Mouse (Mus musculus): ENCODE data around the gene Nrxn3. TPM values are rescaled to one million over a fixed set of nuclear protein-coding genes. Genes with fewer than 3 reads are reported as not detected.

Gene Nrxn3
- polyA plus RNA-seq, 1 experiment from 2014 or later: 1.4 TPM

- Histone ChIP-seq H3K27ac (ENCODE audit: low read length) (no peak overlapping the region), H3K27me3 (replicated peaks; ENCODE audit: control insufficient read depth, insufficient read depth, low read length) (no peaks in the 10 kb centered on the region), H3K9ac (ENCODE audit: low read depth, low read length) (no peak overlapping the region), H3K9me3 (ENCODE audit: control insufficient read depth, low read length) (no peaks in the 10 kb centered on the region), H3K4me1 (ENCODE audit: control insufficient read depth, insufficient read depth, low read length) (no peaks in the 10 kb centered on the region), H3K4me2 (ENCODE audit: low read depth, low read length) (no peak overlapping the region), H3K36me3 (ENCODE audit: control insufficient read depth, insufficient read depth, low read length) (no peaks in the 10 kb centered on the region), H3K4me3 (ENCODE audit: low read length) (no peak overlapping the region)
- ATAC-seq: no peak
- 63% methylated on average over 5 of the region's 5 CpGs for WGBS
Measured at GRCm38 (mm10) chr12:89993273-89993672, 1270.6 kb downstream of the Nrxn3 start.

GRCm38 (mm10) chr12:89995392-89995791 lies 1272.7 kb downstream of the Nrxn3 start:
- H3K27me3 ChIP-seq (replicated peaks; ENCODE audit: control insufficient read depth, insufficient read depth, low read length): no peaks in the 10 kb centered on the region
- H3K4me1 ChIP-seq (ENCODE audit: control insufficient read depth, insufficient read depth, low read length): no peaks in the 10 kb centered on the region
- WGBS: 82% methylated on average over 4 of the region's 4 CpGs
- no peak overlapping the region for H3K27ac ChIP-seq (ENCODE audit: low read length)
- H3K4me3 ChIP-seq (ENCODE audit: low read length): no peak overlapping the region
- no peak for ATAC-seq
- no peak overlapping the region for H3K4me2 ChIP-seq (ENCODE audit: low read depth, low read length)
- no peaks in the 10 kb centered on the region for H3K9me3 ChIP-seq (ENCODE audit: control insufficient read depth, low read length)
- H3K36me3 ChIP-seq (ENCODE audit: control insufficient read depth, insufficient read depth, low read length): no peaks in the 10 kb centered on the region
- H3K9ac ChIP-seq (ENCODE audit: low read depth, low read length): no peak overlapping the region

GRCm38 (mm10) chr12:90010280-90010679 lies 1287.6 kb downstream of the Nrxn3 start:
- 84% methylated on average over 2 of the region's 2 CpGs for WGBS
- Histone ChIP-seq H3K36me3 (ENCODE audit: control insufficient read depth, insufficient read depth, low read length) (no peaks in the 10 kb centered on the region), H3K9me3 (ENCODE audit: control insufficient read depth, low read length) (no peaks in the 10 kb centered on the region), H3K4me3 (ENCODE audit: low read length) (no peak overlapping the region), H3K9ac (ENCODE audit: low read depth, low read length) (no peak overlapping the region), H3K4me2 (ENCODE audit: low read depth, low read length) (no peak overlapping the region), H3K4me1 (ENCODE audit: control insufficient read depth, insufficient read depth, low read length) (no peaks in the 10 kb centered on the region), H3K27me3 (replicated peaks; ENCODE audit: control insufficient read depth, insufficient read depth, low read length) (no peaks in the 10 kb centered on the region), H3K27ac (ENCODE audit: low read length) (no peak overlapping the region)
- no peak for ATAC-seq

GRCm38 (mm10) chr12:90013958-90014357 lies 1291.3 kb downstream of the Nrxn3 start:
- WGBS: 47% methylated on average over 2 of the region's 2 CpGs
- no peaks in the 10 kb centered on the region for H3K36me3 ChIP-seq (ENCODE audit: control insufficient read depth, insufficient read depth, low read length)
- no peaks in the 10 kb centered on the region for H3K4me1 ChIP-seq (ENCODE audit: control insufficient read depth, insufficient read depth, low read length)
- H3K4me3 ChIP-seq (ENCODE audit: low read length): no peak overlapping the region
- H3K4me2 ChIP-seq (ENCODE audit: low read depth, low read length): no peak overlapping the region
- no peak overlapping the region for H3K27ac ChIP-seq (ENCODE audit: low read length)
- no peak overlapping the region for H3K9ac ChIP-seq (ENCODE audit: low read depth, low read length)
- no peaks in the 10 kb centered on the region for H3K27me3 ChIP-seq (replicated peaks; ENCODE audit: control insufficient read depth, insufficient read depth, low read length)
- no peak for ATAC-seq
- no peaks in the 10 kb centered on the region for H3K9me3 ChIP-seq (ENCODE audit: control insufficient read depth, low read length)

GRCm38 (mm10) chr12:90027023-90027422 lies 1304.3 kb downstream of the Nrxn3 start:
- Histone ChIP-seq H3K27me3 (replicated peaks; ENCODE audit: control insufficient read depth, insufficient read depth, low read length) (no peaks in the 10 kb centered on the region), H3K9me3 (ENCODE audit: control insufficient read depth, low read length) (no peaks in the 10 kb centered on the region), H3K27ac (ENCODE audit: low read length) (no peak overlapping the region), H3K36me3 (ENCODE audit: control insufficient read depth, insufficient read depth, low read length) (no peaks in the 10 kb centered on the region), H3K4me1 (ENCODE audit: control insufficient read depth, insufficient read depth, low read length) (no peaks in the 10 kb centered on the region), H3K4me2 (ENCODE audit: low read depth, low read length) (no peak overlapping the region), H3K4me3 (ENCODE audit: low read length) (no peak overlapping the region), H3K9ac (ENCODE audit: low read depth, low read length) (no peak overlapping the region)
- no peak for ATAC-seq
- 60% methylated on average over 3 of the region's 3 CpGs for WGBS

GRCm38 (mm10) chr12:90041038-90041437 lies 1318.4 kb downstream of the Nrxn3 start:
- H3K4me3 ChIP-seq (ENCODE audit: low read length): no peak overlapping the region
- no peak overlapping the region for H3K4me2 ChIP-seq (ENCODE audit: low read depth, low read length)
- no peaks in the 10 kb centered on the region for H3K4me1 ChIP-seq (ENCODE audit: control insufficient read depth, insufficient read depth, low read length)
- H3K27ac ChIP-seq (ENCODE audit: low read length): no peak overlapping the region
- 56% methylated on average over 1 of the region's 1 CpGs for WGBS
- H3K9me3 ChIP-seq (ENCODE audit: control insufficient read depth, low read length): no peaks in the 10 kb centered on the region
- no peaks in the 10 kb centered on the region for H3K36me3 ChIP-seq (ENCODE audit: control insufficient read depth, insufficient read depth, low read length)
- H3K27me3 ChIP-seq (replicated peaks; ENCODE audit: control insufficient read depth, insufficient read depth, low read length): no peaks in the 10 kb centered on the region
- ATAC-seq: no peak
- H3K9ac ChIP-seq (ENCODE audit: low read depth, low read length): no peak overlapping the region

- no peak overlapping the region for H3K4me3 ChIP-seq (ENCODE audit: low read length)
- no peaks in the 10 kb centered on the region for H3K36me3 ChIP-seq (ENCODE audit: control insufficient read depth, insufficient read depth, low read length)
- H3K27me3 ChIP-seq (replicated peaks; ENCODE audit: control insufficient read depth, insufficient read depth, low read length): no peaks in the 10 kb centered on the region
- H3K9me3 ChIP-seq (ENCODE audit: control insufficient read depth, low read length): no peaks in the 10 kb centered on the region
- H3K9ac ChIP-seq (ENCODE audit: low read depth, low read length): no peak overlapping the region
- H3K4me2 ChIP-seq (ENCODE audit: low read depth, low read length): no peak overlapping the region
- no peaks in the 10 kb centered on the region for H3K4me1 ChIP-seq (ENCODE audit: control insufficient read depth, insufficient read depth, low read length)
- no peak overlapping the region for H3K27ac ChIP-seq (ENCODE audit: low read length)
- WGBS: 82% methylated on average over 5 of the region's 5 CpGs
- ATAC-seq: no peak
Measured at GRCm38 (mm10) chr12:90056256-90056655, 1333.6 kb downstream of the Nrxn3 start.

GRCm38 (mm10) chr12:90059786-90060185 lies 1337.1 kb downstream of the Nrxn3 start:
- Histone ChIP-seq H3K4me2 (ENCODE audit: low read depth, low read length) (no peak overlapping the region), H3K9me3 (ENCODE audit: control insufficient read depth, low read length) (no peaks in the 10 kb centered on the region), H3K27me3 (replicated peaks; ENCODE audit: control insufficient read depth, insufficient read depth, low read length) (no peaks in the 10 kb centered on the region), H3K36me3 (ENCODE audit: control insufficient read depth, insufficient read depth, low read length) (no peaks in the 10 kb centered on the region), H3K27ac (ENCODE audit: low read length) (no peak overlapping the region), H3K4me1 (ENCODE audit: control insufficient read depth, insufficient read depth, low read length) (no peaks in the 10 kb centered on the region), H3K4me3 (ENCODE audit: low read length) (no peak overlapping the region), H3K9ac (ENCODE audit: low read depth, low read length) (no peak overlapping the region)
- WGBS: 84% methylated on average over 3 of the region's 3 CpGs
- no peak for ATAC-seq

GRCm38 (mm10) chr12:90061312-90061711 lies 1338.6 kb downstream of the Nrxn3 start:
- Histone ChIP-seq H3K36me3 (ENCODE audit: control insufficient read depth, insufficient read depth, low read length) (no peaks in the 10 kb centered on the region), H3K9me3 (ENCODE audit: control insufficient read depth, low read length) (no peaks in the 10 kb centered on the region), H3K4me2 (ENCODE audit: low read depth, low read length) (no peak overlapping the region), H3K4me3 (ENCODE audit: low read length) (no peak overlapping the region), H3K27ac (ENCODE audit: low read length) (no peak overlapping the region), H3K4me1 (ENCODE audit: control insufficient read depth, insufficient read depth, low read length) (no peaks in the 10 kb centered on the region), H3K27me3 (replicated peaks; ENCODE audit: control insufficient read depth, insufficient read depth, low read length) (no peaks in the 10 kb centered on the region), H3K9ac (ENCODE audit: low read depth, low read length) (no peak overlapping the region)
- no peak; the same call in 1 of the 2 replicates for ATAC-seq
- WGBS: 16% methylated on average over 3 of the region's 3 CpGs

- no peak overlapping the region for H3K9ac ChIP-seq (ENCODE audit: low read depth, low read length)
- WGBS: 77% methylated on average over 5 of the region's 5 CpGs
Measured at GRCm38 (mm10) chr12:90062219-90062618, 1339.5 kb downstream of the Nrxn3 start.

More at GRCm38 (mm10) chr12:90062219-90062618, 1339.5 kb downstream of the Nrxn3 start:
- Histone ChIP-seq H3K36me3 (ENCODE audit: control insufficient read depth, insufficient read depth, low read length) (no peaks in the 10 kb centered on the region), H3K9me3 (ENCODE audit: control insufficient read depth, low read length) (no peaks in the 10 kb centered on the region), H3K4me1 (ENCODE audit: control insufficient read depth, insufficient read depth, low read length) (no peaks in the 10 kb centered on the region), H3K27me3 (replicated peaks; ENCODE audit: control insufficient read depth, insufficient read depth, low read length) (no peaks in the 10 kb centered on the region), H3K27ac (ENCODE audit: low read length) (no peak overlapping the region), H3K4me2 (ENCODE audit: low read depth, low read length) (no peak overlapping the region), H3K4me3 (ENCODE audit: low read length) (no peak overlapping the region)
- no peak for ATAC-seq
